Mouse (Mus musculus) urinary bladder, adult 18-20 months (tissue): ENCODE measurements at regions not wholly inside any gene's neighbourhood (a gene's known extent, or its start where the extent isn't known, plus 50 kb on each side); places are given as distances from the start of the nearest gene placed in this dataset.

Source experiments
- DNase-seq, 2 experiments: peaks; one replicate each; pipeline ENCODE4 v3.0.0; 2022; ENCODE audit warnings: low spot score in 2 of 2, mixed read lengths in 2 of 2

DNA sequence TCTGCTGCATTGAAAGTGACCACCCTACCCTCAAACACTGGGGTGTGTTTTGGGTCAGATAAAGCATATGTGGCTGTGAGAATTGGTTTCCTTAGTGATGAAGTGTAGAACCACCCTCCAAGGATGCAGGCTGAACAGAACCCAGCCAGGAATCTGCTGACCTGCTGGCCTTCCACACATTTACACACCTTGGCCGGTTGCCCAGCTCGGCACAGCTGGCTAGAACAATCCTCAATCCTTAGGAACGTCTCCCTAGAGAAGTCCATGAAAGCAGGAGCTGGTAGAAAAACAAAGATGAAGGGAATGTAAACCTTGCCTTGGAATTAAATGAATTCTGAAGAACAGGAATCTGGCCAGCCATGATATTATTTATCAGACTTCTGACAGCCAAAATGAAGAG is 737.3 kb downstream of the Slc4a3 start:
- no peak for DNase-seq

DNA sequence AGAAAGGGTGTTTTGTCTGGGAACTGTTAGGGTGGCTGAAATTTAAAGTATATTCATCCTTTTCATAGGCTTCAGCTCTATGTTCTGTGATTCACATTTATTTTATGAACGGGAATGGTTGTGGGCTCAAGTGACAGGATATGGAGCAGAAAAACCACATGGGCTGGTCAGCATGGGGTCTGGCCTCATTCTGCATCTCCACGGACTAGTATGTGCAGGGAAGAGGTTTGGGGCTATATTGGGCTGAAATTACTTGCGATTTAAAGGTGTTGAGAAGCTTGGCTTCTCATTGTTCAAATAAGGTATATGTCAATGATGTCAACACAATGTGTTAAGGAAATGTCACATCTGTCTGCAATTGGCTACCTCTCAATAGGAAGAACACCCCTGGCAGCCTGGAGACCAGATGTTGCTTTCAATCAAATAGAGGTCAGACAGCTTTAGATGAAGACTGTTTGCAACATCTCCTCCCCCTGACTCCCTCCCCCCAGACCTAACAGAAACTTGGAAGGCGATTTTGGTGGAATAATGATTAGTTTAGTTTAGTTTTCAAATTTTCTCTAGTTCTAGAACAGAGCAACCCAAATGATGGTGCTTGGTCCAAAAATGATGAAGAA is 777.0 kb downstream of the Slc4a3 start:
- DNase-seq, result no peak

DNA sequence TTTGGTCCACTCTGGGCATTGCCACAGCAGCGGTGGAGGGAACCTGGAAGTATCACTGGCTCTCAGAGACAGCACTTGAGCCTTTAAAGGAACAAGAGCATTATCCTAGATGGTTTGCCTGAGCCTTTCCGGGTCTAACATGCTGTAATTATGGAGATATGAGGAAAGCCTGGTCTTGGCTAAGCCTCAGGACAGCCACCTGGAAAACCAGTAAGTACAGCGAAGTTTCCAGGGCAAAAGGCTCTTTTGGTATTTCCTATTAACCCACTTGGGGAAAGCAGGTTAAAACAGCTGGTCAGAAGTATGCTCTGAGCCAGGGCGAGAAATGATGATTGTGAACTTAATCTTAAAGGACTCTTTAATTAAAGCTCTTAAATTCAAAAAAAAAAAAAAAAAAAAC is 777.5 kb downstream of the Slc4a3 start:
- no peak for DNase-seq

DNA sequence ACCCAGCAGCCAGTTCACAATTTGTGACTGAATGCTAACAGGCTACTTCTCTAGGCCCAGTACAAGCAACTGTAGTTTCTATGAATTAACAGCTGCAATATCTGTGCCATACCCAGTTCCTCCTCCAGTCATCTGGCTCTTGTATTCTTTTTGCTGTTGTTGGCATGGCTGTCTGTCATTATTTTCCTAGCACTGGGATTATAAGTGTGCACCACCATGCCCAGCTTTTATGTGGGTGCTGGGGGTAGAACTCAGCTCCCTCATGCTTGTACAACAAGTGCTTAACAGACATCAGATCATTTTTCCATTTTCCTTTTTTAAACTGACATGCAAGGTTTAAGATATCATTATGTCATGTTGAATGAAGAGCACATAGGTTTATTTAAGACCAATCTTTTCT is 789.9 kb downstream of the Slc4a3 start:
- no peak for DNase-seq

DNA sequence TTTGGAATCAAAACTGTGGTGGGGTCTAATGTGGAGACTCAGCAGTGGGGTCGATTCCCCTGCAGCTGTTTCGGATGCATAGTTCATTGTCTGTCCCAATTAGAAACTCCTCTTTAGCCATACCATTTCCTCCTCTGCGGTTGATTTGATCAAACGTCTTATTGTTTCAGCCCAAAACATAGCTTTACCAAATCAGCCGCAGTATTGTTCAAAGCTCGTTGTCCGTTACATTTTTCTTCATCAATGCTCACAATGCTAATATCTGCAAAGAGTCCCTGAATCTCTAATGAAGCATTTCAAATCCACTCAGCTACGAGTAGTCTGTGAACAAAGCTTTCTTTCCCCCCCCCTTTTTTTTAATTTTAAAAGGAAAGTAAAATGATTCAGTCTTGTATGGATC is 816.0 kb downstream of the Slc4a3 start:
- no peak for DNase-seq

DNA sequence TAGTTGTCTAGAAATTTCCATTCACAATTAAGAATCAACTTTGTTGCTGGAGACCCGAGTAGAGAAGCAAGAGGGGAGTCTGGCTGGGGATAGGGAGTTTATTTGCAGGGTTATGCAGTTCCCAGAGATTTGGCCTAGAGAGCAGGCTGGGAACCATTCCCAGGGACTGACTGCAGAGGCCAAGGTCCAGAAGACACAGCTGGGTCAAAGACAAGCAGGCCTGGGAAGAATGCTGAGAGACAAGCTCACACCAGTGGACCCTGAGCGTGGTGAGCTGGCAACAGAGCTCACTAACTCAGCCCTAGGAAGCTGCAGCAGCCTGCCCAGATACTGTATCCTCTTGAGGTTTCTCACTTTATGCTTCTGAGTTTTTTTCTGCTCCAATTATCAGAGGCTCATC is 827.9 kb downstream of the Slc4a3 start:
- DNase-seq, result peak in 1 of 2 experiments; percentile 13

DNA sequence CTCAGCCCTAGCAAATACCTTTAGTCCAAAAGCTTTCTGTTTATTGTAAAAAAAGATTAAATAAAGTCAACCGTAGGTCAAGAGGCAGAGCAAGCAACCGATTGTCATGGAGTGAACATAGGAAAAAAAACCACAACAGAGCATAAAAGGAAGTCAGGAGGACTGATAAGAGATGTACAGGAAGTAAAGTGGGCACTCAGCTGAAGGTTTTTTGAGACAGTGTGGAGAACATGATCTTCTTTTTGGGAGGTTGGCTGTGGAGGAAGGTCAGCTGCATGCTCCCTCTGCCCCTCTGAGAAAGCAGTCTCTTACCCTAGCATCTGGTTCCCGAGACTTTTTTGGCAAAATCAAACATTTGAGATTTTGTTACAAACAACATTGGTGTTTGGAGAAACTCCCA is 832.1 kb downstream of the Slc4a3 start:
- DNase-seq, result no peak

DNA sequence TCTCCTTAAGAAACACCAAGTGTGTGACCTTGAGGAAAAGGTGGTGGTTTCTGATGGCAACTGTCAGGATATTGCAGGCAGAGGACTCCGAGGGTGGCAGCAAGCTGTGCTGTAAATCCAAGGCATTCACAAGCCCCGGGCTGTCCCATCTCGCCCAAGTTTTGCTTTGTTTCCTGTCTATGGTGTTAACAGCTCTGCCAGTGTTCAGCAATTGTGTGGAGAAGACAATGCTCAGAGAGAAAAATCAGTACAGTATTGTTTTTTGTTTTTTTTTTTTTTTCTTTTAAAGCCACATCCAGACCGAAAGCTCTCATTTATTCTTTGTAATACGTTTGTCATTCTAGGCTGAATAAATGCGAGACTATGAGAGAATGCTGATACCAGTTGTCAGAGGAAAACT is 846.5 kb downstream of the Slc4a3 start:
- no peak for DNase-seq

DNA sequence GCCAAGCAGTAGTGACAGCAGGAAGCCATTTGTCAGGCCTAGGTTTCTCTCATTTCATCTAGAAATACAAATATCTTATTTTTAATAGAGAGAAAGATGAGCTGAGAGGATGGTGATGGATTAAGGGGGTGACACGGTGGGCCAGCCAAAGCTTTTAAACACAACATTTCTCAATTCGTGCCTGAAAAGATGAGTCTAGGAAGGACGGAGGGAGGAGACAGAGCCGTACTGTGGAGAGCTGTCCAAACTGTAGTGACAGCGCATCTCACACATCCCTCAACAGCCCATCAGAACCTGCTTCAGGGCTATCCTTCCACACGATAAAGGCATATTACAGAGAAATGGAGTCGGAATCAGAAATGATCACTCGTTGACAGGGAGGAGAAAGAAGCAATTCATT is 848.0 kb downstream of the Slc4a3 start:
- no peak for DNase-seq

DNA sequence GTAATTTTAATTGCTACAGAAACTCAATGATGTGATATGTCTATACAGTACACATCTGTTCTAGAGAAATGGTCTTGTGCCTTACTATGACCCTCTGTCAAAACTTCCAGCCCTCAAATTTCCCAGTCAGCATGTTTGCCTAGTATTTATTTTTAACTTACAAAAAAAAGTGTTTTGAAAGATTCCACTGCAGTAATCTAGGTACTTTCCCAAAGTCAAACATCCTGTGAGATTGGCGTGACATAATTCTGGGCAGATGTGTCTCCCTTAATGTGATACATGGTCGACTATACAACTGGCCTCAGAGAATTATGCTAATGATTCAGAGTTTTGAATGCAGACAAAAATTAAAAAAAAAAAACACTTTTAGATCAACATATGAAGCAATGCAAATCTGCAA is 856.8 kb downstream of the Slc4a3 start:
- no peak for DNase-seq

DNA sequence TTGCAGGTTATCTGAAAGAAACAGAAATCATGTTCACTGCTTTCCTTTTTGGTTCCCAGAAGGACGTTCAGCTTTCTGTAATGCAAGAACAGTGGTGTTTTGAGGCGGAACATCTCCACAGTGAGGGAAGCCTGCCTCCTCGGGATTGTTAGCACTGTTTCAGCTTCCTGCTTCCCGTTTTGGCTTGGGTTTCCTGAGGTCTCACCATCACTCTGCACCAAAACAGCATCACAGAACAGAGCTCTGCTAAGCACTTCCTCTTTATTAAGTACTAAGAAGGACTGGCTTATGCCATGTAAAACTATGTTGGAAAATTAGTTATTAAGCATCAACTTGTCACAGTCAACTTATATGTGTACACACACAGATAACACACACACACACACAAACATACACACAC is 857.9 kb downstream of the Slc4a3 start:
- no peak for DNase-seq

DNA sequence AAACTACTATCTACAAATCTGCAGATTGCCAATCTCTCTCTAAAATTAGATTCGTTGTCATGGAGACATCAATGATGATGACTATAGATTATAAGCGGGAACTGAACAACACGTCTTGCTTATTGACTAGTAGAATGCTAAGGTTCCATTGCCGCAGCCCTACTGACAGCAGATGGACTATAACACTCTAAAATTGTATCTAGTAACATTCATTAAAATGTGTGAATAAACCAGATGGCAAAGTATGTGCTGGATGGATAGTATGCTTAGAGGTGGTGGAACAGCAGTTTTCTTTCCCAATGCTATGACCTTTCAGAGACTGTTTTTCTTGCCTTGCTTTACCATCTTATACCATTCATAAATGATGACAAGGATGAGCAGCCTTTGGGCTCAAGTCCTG is 864.7 kb downstream of the Slc4a3 start:
- DNase-seq, result no peak

DNA sequence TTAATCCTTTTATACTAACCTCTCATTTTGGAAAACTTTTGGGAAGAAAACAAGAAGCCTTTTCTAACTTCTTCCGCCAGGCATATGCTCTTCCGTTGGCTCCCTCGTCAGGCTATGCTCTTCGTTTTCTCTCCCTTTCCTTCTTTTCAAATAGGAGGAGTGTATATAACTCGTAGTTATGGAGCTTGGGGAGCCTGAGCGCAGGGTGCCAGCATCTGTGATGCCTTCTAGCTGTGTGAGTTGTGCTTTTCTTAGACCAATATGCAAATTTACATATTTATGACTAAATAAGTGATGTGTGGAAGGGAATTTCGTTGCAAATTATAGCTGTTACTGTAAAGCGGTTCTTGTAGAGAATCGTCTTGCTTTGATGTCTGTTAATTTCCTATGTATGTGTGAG is 874.5 kb downstream of the Slc4a3 start:
- DNase-seq, result no peak

DNA sequence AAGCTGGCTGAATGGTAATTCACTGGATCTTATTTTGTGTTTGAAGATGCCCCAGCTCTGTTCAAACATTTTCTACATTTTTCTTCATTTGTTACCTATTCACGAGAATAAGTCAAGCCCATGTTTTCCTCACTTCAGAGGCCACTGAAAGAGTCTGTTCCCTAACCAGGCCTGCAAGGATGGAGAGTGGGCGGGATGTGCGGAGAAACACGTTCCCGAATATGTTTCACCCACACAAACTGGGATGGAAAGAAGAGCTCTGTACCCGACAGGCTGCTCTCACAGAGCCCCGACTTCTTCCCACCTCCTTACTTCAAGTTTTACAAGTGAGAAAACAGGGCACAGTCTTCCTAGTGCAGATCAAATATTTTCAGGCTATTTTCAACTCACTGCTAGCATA is 881.4 kb downstream of the Slc4a3 start:
- no peak for DNase-seq

DNA sequence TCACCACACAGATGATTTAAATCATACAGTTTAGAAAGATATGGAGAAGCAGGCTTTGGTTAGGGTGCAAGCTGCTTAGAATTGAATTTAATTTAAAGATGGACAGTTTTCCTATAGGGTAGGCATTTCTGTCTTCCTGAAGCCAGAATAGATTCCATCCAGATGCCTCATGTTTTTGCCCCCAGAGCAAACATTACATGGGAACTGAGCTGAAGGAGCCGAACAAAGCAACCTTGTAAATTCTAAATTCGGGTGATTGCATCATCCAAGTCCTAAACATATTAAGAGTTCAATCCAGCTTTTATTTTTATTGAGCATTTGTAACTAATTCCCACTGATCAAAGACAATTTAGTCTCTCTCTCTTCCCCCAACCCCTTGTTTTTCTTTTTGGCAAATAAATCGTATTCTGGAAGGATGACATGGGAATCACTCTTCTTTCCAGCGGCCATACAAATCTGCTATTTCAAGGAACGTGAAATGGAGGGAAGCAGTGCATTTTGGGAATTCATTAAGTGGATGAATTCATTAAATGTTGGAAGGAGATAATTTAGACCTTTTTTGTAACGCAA is 884.1 kb downstream of the Slc4a3 start:
- DNase-seq, result no peak

DNA sequence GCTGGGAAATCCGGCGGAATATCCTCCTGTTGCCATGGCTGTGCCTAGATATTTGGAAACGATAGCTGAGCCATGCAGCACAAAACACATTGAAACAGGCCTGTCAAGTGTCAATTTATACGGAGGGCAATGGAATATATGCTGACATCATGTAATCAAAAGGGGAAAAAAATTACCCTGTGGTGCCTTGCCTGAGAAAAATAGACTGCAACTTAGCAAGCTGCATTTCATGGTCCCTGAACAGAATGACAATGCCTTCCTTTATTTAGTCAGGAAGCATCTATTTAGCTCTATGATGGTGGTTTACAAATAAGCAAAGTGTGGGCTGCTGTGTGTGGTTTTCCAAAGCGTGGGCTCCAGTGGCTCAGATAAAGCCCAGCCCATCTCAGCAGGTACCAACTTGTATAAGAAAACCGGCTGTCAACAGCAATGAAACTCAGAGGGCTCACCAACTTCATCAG is 887.4 kb downstream of the Slc4a3 start:
- no peak for DNase-seq

DNA sequence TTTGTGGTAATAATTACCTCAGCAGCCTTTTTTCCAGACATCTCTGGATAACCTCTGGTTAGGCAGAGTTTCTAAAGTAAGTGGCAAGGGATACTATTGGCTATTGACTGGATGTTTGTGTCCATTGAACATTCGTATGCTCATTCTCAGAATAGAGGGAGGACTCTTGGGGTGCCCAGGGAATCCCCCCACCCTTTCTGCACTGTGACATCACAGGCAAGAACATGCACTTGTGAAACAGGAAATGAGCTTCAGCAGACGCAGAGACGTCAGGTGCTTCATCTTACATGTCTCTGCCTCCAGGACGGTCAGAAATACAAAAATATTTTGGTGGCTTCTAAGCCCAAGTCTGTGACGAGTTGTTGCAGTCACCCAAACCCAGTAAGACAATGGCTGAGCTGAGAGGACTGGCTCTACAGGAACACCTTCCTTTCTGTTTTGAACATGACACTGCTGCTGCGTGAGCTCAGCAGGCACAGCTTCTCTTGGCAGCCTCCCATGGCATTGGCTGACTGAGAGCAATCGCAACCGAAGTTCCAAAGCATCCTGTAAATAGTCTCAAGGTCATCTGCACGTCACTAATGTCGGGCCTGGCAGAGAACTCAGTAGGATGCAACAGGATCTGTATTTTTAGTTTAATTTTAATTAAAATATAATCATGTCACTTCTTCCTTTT is 904.6 kb downstream of the Slc4a3 start:
- no peak for DNase-seq

DNA sequence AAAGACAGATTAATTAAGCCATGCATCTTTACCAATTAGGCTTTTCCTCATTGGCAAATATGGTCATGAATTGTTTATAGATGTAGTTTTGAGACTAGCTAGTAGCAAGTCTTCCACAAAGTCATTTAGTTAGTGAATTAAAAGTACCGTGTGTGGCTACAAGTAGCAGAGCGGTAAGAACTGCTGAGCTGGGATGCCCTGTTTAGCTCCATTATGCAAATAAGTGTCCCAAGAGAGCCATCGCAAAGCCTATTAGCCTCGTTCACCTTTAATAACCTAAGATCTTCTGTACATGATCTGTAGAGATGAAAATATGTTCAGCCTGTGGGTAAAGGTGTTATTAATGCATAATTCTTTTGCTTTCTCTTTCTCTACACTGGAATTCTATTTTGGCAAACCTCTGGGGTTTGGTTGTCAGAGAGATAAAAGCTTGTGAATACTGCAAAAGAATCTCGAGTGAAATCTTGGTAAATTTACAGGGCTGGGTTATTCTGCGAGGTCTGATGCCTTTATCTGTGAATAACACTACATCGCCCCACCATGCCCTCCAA is 907.2 kb downstream of the Slc4a3 start:
- no peak for DNase-seq

DNA sequence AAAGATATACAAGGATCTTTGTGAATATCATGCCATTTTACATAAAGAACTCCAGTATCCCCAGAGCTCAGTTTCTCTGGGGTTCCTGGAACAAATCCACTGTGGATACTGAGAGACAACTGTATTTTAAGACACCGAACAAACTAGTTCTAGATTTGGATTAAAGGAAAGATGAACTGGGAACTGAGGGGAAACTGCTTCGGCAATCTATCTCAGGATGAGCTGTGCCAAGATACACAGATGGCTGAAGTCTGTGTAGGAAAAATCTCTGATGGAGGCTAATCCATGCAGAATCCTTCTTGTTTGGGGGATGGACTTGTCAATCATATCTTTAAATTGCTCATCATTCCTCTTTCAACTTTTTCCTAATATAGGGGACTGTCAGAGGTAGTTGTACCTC is 920.5 kb downstream of the Slc4a3 start:
- DNase-seq, result no peak

DNA sequence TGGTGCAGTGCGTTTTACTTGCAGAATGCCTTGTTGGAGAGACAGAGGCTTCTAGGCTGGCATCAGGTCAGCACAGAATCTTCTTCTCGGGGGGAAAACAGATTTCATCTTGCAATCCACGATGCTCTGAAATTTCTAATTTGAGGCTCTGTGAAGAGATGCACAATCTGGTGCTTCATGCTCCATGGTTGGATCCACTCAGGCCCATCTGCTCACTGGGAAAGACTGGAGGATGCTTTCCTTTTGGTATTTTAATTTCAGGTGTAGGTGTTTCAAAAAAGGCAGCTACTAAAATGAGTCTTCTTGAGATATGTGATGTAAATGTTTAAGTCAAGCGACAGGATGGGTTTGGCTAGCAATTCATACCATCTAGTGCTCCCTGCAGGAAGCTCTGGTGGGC is 938.1 kb downstream of the Slc4a3 start:
- DNase-seq, result no peak

DNA sequence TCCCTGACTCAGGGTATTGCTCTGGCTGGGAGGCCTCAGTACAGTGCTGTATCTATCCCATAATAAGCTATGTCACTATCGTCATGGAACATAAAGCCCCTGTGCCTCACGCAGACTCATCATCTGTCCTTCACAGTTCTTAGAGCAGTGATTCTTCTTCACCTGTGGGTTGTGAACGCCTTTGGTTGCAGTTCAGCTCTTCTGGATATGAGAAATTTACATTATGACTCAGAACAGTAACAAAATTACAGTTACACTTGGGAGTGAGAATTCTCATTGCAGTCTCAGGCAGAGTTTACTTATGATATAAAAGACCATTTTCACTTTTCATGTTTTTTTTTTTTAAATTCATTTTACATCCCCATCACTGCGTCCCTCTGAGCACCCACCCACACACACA is 941.4 kb downstream of the Slc4a3 start:
- no peak for DNase-seq

DNA sequence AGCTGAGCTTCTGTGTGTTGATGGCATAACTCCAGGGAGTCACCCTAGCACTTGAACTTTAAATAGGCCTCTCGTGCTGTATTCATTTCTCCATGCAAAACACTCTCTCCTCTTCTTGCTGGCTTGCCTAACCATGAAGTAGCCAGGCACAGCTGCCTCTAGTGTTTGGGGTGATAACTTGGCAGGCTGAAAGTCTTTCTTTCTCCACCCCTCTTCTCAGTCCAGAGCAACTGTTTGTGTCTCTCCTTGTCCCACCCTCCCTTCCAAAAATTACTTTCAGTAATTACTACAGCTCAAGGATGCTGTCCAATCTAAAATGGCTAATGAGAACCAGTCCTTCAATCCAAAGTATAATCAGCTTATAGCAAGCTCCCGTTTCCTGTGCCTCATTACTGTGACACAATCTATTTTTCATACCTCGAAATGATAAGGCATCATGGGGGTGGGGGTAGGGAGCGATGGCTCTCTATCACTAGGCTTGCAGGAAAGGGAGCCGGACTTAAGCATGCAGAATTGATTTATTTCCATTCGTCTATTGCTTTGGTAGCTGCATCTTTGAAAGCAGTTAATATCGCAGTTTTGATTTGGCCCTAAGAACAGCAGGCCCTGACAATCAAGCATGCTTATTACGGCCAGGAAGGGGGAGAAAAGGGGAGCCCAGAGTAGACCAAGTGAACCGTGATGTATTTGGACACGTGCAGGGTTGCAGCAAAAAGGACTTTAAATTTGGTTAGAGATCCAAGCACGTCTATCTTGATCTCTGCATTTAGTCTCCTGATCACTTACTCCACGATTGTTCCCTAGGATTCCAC is 943.8 kb downstream of the Slc4a3 start:
- DNase-seq, result no peak
